Mouse (Mus musculus) thymus, adult 2 months (tissue): ENCODE data around the gene Arl8a.

ENCODE experiments used
- CTCF ChIP-seq: fragments of 200-500 bp; IDR thresholded peaks from 2 replicates; pipeline ENCODE4 v1.5.1; 2012; ENCODE audit warnings: mild to moderate bottlenecking, control low read depth, low read length, moderate library complexity, borderline replicate concordance; ENCODE audit not compliant: control insufficient read depth, poor library complexity, insufficient read depth; ENCODE audit errors: extremely low read depth
- POLR2A ChIP-seq: fragments of 200-500 bp; IDR thresholded peaks from 2 replicates; pipeline ENCODE4 v1.6.1; 2012; ENCODE audit warnings: mild to moderate bottlenecking, low read length, control low read depth, moderate library complexity; ENCODE audit not compliant: control insufficient read depth, poor library complexity, insufficient read depth; ENCODE audit errors: extremely low read depth

- no peak for TF ChIP-seq CTCF
- TF ChIP-seq POLR2A, result no peak
Measured at GRCm38 (mm10) chr1:135204196-135205126, 57.8 kb downstream of the Arl8a start.
